Mouse (Mus musculus) MEL (cell line): ENCODE data around the gene Trim38. TPM values are rescaled to one million over a fixed set of nuclear protein-coding genes. Genes with fewer than 3 reads are reported as not detected.

Experiments
- DNase-seq: peaks from one replicate; pipeline ENCODE4 v3.0.0; 2011; ENCODE audit warnings: low read depth, low spot score
- H3K27ac ChIP-seq: 2 replicates; pipeline ENCODE4 v1.5.1; 2012; ENCODE audit warnings: low read depth, mild to moderate bottlenecking, control low read depth, low read length, moderate library complexity; ENCODE audit not compliant: control insufficient read depth
- H3K27me3 ChIP-seq, 2 experiments: fragments of 150-350 bp in 1 of 2; sonication (generic) in 1 of 2; 2 replicates each; pipeline ENCODE4 v1.6.1; 2012; ENCODE audit warnings: low read length in 2 of 2, mild to moderate bottlenecking in 2 of 2, improper control_type of control experiment in 1 of 2, moderate library complexity in 1 of 2; ENCODE audit not compliant: insufficient read depth in 2 of 2, control insufficient read depth in 1 of 2
- H3K36me3 ChIP-seq, 2 experiments: 2 replicates each; pipeline ENCODE4 v1.6.1; 2012 to 2014; ENCODE audit warnings: low read length in 2 of 2, improper control_type of control experiment in 1 of 2, inconsistent platforms in 1 of 2, mild to moderate bottlenecking in 1 of 2; ENCODE audit not compliant: insufficient read depth in 2 of 2, control insufficient read depth in 1 of 2
- H3K4me1 ChIP-seq, 2 experiments: fragments of 150-350 bp in 1 of 2; sonication (generic) in 1 of 2; 2 replicates each; pipeline ENCODE4 v1.6.1; 2012; ENCODE audit warnings: low read length in 2 of 2, improper control_type of control experiment in 1 of 2, mild to moderate bottlenecking in 1 of 2; ENCODE audit not compliant: insufficient read depth in 2 of 2, control insufficient read depth in 1 of 2
- H3K4me3 ChIP-seq, 2 experiments: fragments of 150-350 bp in 1 of 2; sonication (generic) in 1 of 2; 2 replicates each; pipeline ENCODE4 v1.5.1; 2012; ENCODE audit warnings: low read depth in 2 of 2, low read length in 2 of 2, mild to moderate bottlenecking in 2 of 2, moderate library complexity in 2 of 2, control low read depth in 1 of 2, improper control_type of control experiment in 1 of 2; ENCODE audit not compliant: control insufficient read depth in 1 of 2, insufficient read depth in 1 of 2
- H3K79me2 ChIP-seq: 2 replicates; pipeline ENCODE4 v1.6.1; 2012; ENCODE audit warnings: mild to moderate bottlenecking, low read length, moderate library complexity; ENCODE audit not compliant: control insufficient read depth, poor library complexity, insufficient read depth
- H3K9ac ChIP-seq: 2 replicates; pipeline ENCODE4 v1.6.1; 2012; ENCODE audit warnings: low read depth, mild to moderate bottlenecking, control low read depth, low read length, moderate library complexity; ENCODE audit not compliant: control insufficient read depth, poor library complexity, severe bottlenecking
- H3K9me3 ChIP-seq: fragments of 150-350 bp; sonication (generic); replicated peaks from 2 replicates; pipeline ENCODE4 v1.6.1; 2012; ENCODE audit warnings: mild to moderate bottlenecking, low read length, improper control_type of control experiment, moderate library complexity; ENCODE audit not compliant: insufficient read depth
- BHLHE40 ChIP-seq: IDR thresholded peaks from 2 replicates; pipeline ENCODE4 v1.6.1; 2012; ENCODE audit warnings: low read depth, mild to moderate bottlenecking, inconsistent platforms, low read length, improper control_type of control experiment, borderline replicate concordance
- CHD1 ChIP-seq: IDR thresholded peaks from 2 replicates; pipeline ENCODE4 v1.6.1; 2012; ENCODE audit warnings: low read depth, mild to moderate bottlenecking, inconsistent platforms, low read length, improper control_type of control experiment
- CTCF ChIP-seq, 3 experiments: IDR thresholded peaks in 2 of 3; conservative IDR thresholded peaks in 1 of 3; 2 replicates each; pipeline ENCODE4 v1.5.1; 2011 to 2012; ENCODE audit warnings: low read length in 3 of 3, low read depth in 2 of 3, mild to moderate bottlenecking in 2 of 3, improper control_type of control experiment in 1 of 3, inconsistent platforms in 1 of 3, mixed read lengths in 1 of 3, moderate library complexity in 1 of 3; ENCODE audit not compliant: control insufficient read depth in 1 of 3, insufficient read depth in 1 of 3, poor library complexity in 1 of 3, severe bottlenecking in 1 of 3
- E2F4 ChIP-seq: IDR thresholded peaks from 2 replicates; pipeline ENCODE4 v1.6.1; 2011; ENCODE audit warnings: low read depth, low read length, improper control_type of control experiment, borderline replicate concordance
- ELF1 ChIP-seq: IDR thresholded peaks from 2 replicates; pipeline ENCODE4 v1.6.1; 2014; ENCODE audit warnings: low read depth, mild to moderate bottlenecking, inconsistent platforms, low read length, improper control_type of control experiment, moderate library complexity
- EP300 ChIP-seq, 2 experiments: IDR thresholded peaks; 2 replicates each; pipeline ENCODE4 v1.6.1; 2011; ENCODE audit warnings: improper control_type of control experiment in 2 of 2, low read length in 2 of 2, low read depth in 1 of 2, mild to moderate bottlenecking in 1 of 2
- GATA1 ChIP-seq: IDR thresholded peaks from 2 replicates; pipeline ENCODE4 v1.6.1; 2011; ENCODE audit warnings: low read depth, low read length, improper control_type of control experiment
- HCFC1 ChIP-seq: IDR thresholded peaks from 2 replicates; pipeline ENCODE4 v1.6.1; 2012; ENCODE audit warnings: low read depth, mild to moderate bottlenecking, inconsistent platforms, low read length, improper control_type of control experiment, moderate library complexity
- KAT2A ChIP-seq: conservative IDR thresholded peaks from 2 replicates; pipeline ENCODE4 v1.6.1; 2012; ENCODE audit warnings: low read depth, low read length, improper control_type of control experiment, inconsistent platforms
- MAZ ChIP-seq: IDR thresholded peaks from 2 replicates; pipeline ENCODE4 v1.6.1; 2012; ENCODE audit warnings: low read depth, mild to moderate bottlenecking, inconsistent platforms, low read length, improper control_type of control experiment
- MEF2A ChIP-seq: IDR thresholded peaks from 2 replicates; pipeline ENCODE4 v1.6.1; 2014; ENCODE audit warnings: low read depth, mild to moderate bottlenecking, inconsistent platforms, low read length, improper control_type of control experiment; ENCODE audit not compliant: poor library complexity, insufficient replicate concordance, severe bottlenecking; ENCODE audit errors: extremely low read depth
- MXI1 ChIP-seq: IDR thresholded peaks from 2 replicates; pipeline ENCODE4 v1.6.1; 2011; ENCODE audit warnings: mild to moderate bottlenecking, low read depth, low read length, improper control_type of control experiment
- MYB ChIP-seq: IDR thresholded peaks from 2 replicates; pipeline ENCODE4 v1.6.1; 2011; ENCODE audit warnings: mild to moderate bottlenecking, low read depth, low read length, improper control_type of control experiment
- MYC ChIP-seq: IDR thresholded peaks from 2 replicates; pipeline ENCODE4 v1.6.1; 2011; ENCODE audit warnings: low read depth, mild to moderate bottlenecking, low read length, improper control_type of control experiment, moderate library complexity
- NELFE ChIP-seq: IDR thresholded peaks from 2 replicates; pipeline ENCODE4 v1.6.1; 2011; ENCODE audit warnings: low read depth, low read length, improper control_type of control experiment
- NRF1 ChIP-seq: IDR thresholded peaks from 2 replicates; pipeline ENCODE4 v1.6.1; 2014; ENCODE audit warnings: low read depth, mild to moderate bottlenecking, inconsistent platforms, low read length, improper control_type of control experiment, moderate library complexity; ENCODE audit not compliant: poor library complexity, insufficient read depth, severe bottlenecking
- POLR2A ChIP-seq, 2 experiments: IDR thresholded peaks; 2 replicates each; pipeline ENCODE4 v1.6.1; 2011 to 2012; ENCODE audit warnings: low read length in 2 of 2, mild to moderate bottlenecking in 2 of 2, control low read depth in 1 of 2, improper control_type of control experiment in 1 of 2, low read depth in 1 of 2, moderate library complexity in 1 of 2; ENCODE audit not compliant: control insufficient read depth in 1 of 2, insufficient read depth in 1 of 2, poor library complexity in 1 of 2
- POLR2AphosphoS5 ChIP-seq: IDR thresholded peaks from 2 replicates; pipeline ENCODE4 v1.6.1; 2012; ENCODE audit warnings: low read depth, borderline replicate concordance, mild to moderate bottlenecking, inconsistent platforms, low read length, moderate library complexity, mixed read lengths
- TBP ChIP-seq: IDR thresholded peaks from 2 replicates; pipeline ENCODE4 v1.8.0; 2011; ENCODE audit warnings: low read depth, low read length, improper control_type of control experiment
- TCF12 ChIP-seq: IDR thresholded peaks from 2 replicates; pipeline ENCODE4 v1.6.1; 2014; ENCODE audit warnings: low read depth, mild to moderate bottlenecking, inconsistent platforms, low read length, improper control_type of control experiment, moderate library complexity
- UBTF ChIP-seq: IDR thresholded peaks from 2 replicates; pipeline ENCODE4 v1.6.1; 2012; ENCODE audit warnings: low read depth, mild to moderate bottlenecking, inconsistent platforms, low read length, improper control_type of control experiment, moderate library complexity, borderline replicate concordance; ENCODE audit not compliant: insufficient read depth
- ZKSCAN1 ChIP-seq: IDR thresholded peaks from 2 replicates; pipeline ENCODE4 v1.6.1; 2012; ENCODE audit warnings: low read depth, mild to moderate bottlenecking, inconsistent platforms, low read length, improper control_type of control experiment, moderate library complexity
- ZNF384 ChIP-seq: IDR thresholded peaks from 2 replicates; pipeline ENCODE4 v1.6.1; 2012; ENCODE audit warnings: low read depth, mild to moderate bottlenecking, inconsistent platforms, low read length, improper control_type of control experiment
- polyA plus RNA-seq, 2 experiments: library from polyadenylated mRNA; stranded (reverse) in 1 of 2; unstranded in 1 of 2; fragments of >175 nt in 1 of 2; fragments of >200 nt in 1 of 2; gene quantifications; 2 replicates each; pipeline versions ENCODE4 v1.2.1 to v1.2.4; 2012; ENCODE audit warnings: low replicate concordance in 2 of 2, low read depth in 1 of 2; ENCODE audit not compliant: insufficient read length in 2 of 2, insufficient read depth in 1 of 2, missing spikeins in 1 of 2
- total RNA-seq: library from RNA; depleted of rRNA; stranded (reverse); fragments of 300-350 nt; gene quantifications from 2 replicates; pipeline ENCODE4 v1.2.3, GENCODE M21; 2012

Trim38 gene
- total and polyA plus RNA-seq, 3 experiments, result not detected

- Histone ChIP-seq H3K79me2 (no peaks in the 10 kb centered on the region), H3K27me3 (no peaks in the 10 kb centered on the region), H3K4me1 (peaks cover 3 to 11% of the 10 kb centered on the region in 2 experiments), H3K9me3 (no peaks in the 10 kb centered on the region), H3K36me3 (peaks cover 0 to 9% of the 10 kb centered on the region in 2 experiments; a peak in 2 of 4 replicates), H3K9ac (no peak overlapping the region), H3K4me3 (no peak overlapping the region), H3K27ac (no peak overlapping the region)
- TF ChIP-seq NELFE, result no peak
- TF ChIP-seq TBP, result no peak
- no peak for TF ChIP-seq ZKSCAN1
- no peak for TF ChIP-seq E2F4
- TF ChIP-seq ZNF384, result no peak
- TF ChIP-seq CHD1, result no peak
- TF ChIP-seq MAZ, result no peak
- no peak for TF ChIP-seq NRF1
- no peak for TF ChIP-seq BHLHE40
- no peak for TF ChIP-seq POLR2A (IDR thresholded peaks at IDR 0.05; ENCODE audit: control insufficient read depth in 1 of 2, insufficient read depth in 1 of 2, low read depth in 1 of 2, low read length in 2 of 2, poor library complexity in 1 of 2)
- no peak for TF ChIP-seq ELF1
- TF ChIP-seq EP300 (IDR thresholded peaks at IDR 0.05; ENCODE audit: low read depth in 1 of 2, low read length in 2 of 2), result no peak
- no peak for DNase-seq
Observed at GRCm38 (mm10) chr13:23729706-23730105, 40.0 kb upstream of the Trim38 start.

GRCm38 (mm10) chr13:23730479-23730878 is 39.2 kb upstream of the Trim38 start:
- no peak overlapping the region for H3K4me3 ChIP-seq
- no peak for TF ChIP-seq MEF2A
- TF ChIP-seq POLR2AphosphoS5, result no peak
- no peak for TF ChIP-seq MXI1
- no peak for TF ChIP-seq KAT2A
- no peak for TF ChIP-seq HCFC1
- no peak for TF ChIP-seq GATA1
- TF ChIP-seq CTCF (IDR thresholded peaks at IDR 0.05 in 2 of 3, conservative IDR thresholded peaks at IDR 0.05 in 1 of 3; ENCODE audit: control insufficient read depth in 1 of 3, insufficient read depth in 1 of 3, low read depth in 2 of 3, low read length in 3 of 3, poor library complexity in 1 of 3, severe bottlenecking in 1 of 3), result no peak
- no peak for TF ChIP-seq ZNF384
- no peak for TF ChIP-seq UBTF
- no peak for TF ChIP-seq MAZ
- no peak for TF ChIP-seq ZKSCAN1
- no peak for TF ChIP-seq MYB
- TF ChIP-seq TCF12, result no peak
- TF ChIP-seq NELFE, result no peak
- no peak for TF ChIP-seq ELF1
- TF ChIP-seq MYC, result no peak
- H3K4me1 ChIP-seq, result peaks cover 0 to 5% of the 10 kb centered on the region in 2 experiments; a peak in 2 of 4 replicates
- no peaks in the 10 kb centered on the region for H3K27me3 ChIP-seq
- H3K27ac ChIP-seq, result no peak overlapping the region
- H3K9me3 ChIP-seq, result no peaks in the 10 kb centered on the region
- H3K9ac ChIP-seq, result no peak overlapping the region
- no peak for DNase-seq
- no peaks in the 10 kb centered on the region for H3K79me2 ChIP-seq
- peaks cover 0 to 2% of the 10 kb centered on the region in 2 experiments; a peak in 2 of 4 replicates for H3K36me3 ChIP-seq
